ENCODE assay signal across 8 mouse cellular contexts in the genomic region with DNA sequence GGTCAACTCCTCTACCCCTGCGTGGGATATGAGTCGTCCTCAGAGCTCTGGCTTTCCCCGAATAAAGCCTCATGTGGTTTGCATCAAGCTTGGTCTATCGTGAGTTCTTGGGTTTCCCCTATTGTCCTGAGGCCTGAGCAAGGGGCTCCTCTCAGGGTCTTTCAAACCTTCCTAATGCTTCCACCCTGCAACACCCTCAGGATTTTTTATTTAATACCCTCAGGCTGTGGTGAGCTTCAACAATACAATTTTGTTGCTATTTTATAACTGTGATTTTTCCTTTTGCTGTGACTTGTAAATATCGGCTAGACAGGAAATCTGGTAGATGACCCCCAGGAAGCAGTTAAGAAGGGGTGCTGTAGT. TPM values are rescaled to one million over a fixed set of nuclear protein-coding genes. Genes with fewer than 3 reads are reported as not detected.
A peak's percentile ranks its signal among the peaks of the same experiment; 100 is the strongest.
DNase-seq lines count a peak whose midpoint lies in the region; ATAC-seq and TF ChIP-seq lines count a peak whose summit lies in the region.
"Not testable (repeated sequence)": the region's sequence is repeated elsewhere in the genome, so short reads cannot be mapped to it uniquely, and the experiment has no call there.

No protein-coding gene starts in this region.

- H3K36me3 ChIP-seq in embryonic facial prominence, embryonic 14.5 days (ENCODE audit: control insufficient read depth, insufficient read depth, low read length); heart, embryonic 10.5 days; hindbrain, embryonic 13.5 days; kidney, embryonic 15.5 days; limb, embryonic 15.5 days; lung, postnatal 0 days (ENCODE audit: insufficient read depth, low read length); neural tube, embryonic 11.5 days (ENCODE audit: control insufficient read depth, insufficient read depth, low read length); thymus, adult 2 months (ENCODE audit: control insufficient read depth, insufficient read depth, low read length): not testable (repeated sequence)

- not testable (repeated sequence) for H3K9ac ChIP-seq in embryonic facial prominence, embryonic 14.5 days (ENCODE audit: low read depth, low read length); hindbrain, embryonic 13.5 days; kidney, embryonic 15.5 days; limb, embryonic 15.5 days; lung, postnatal 0 days (replicated peaks; ENCODE audit: low read depth); neural tube, embryonic 11.5 days (ENCODE audit: low read length)

- TF ChIP-seq POLR2A in thymus, adult 2 months (IDR thresholded peaks at IDR 0.05; ENCODE audit: control insufficient read depth, extremely low read depth, insufficient read depth, low read length, poor library complexity), result not testable (repeated sequence)

- TF ChIP-seq EP300 in lung, postnatal 0 days (IDR thresholded peaks at IDR 0.05), result not testable (repeated sequence)

- not testable (repeated sequence) for DNase-seq in embryonic facial prominence, embryonic 14.5 days (ENCODE audit: low spot score); heart, embryonic 10.5 days (ENCODE audit: low spot score); lung, postnatal 0 days (ENCODE audit: low spot score)
- peak; percentile 14 for DNase-seq in neural tube, embryonic 11.5 days (ENCODE audit: low spot score)
- peak; percentile 2 for DNase-seq in thymus, adult 2 months

- peak overlapping the region; percentile 54 for H3K4me3 ChIP-seq in embryonic facial prominence, embryonic 14.5 days (ENCODE audit: low read depth, low read length)
- 0 out of 2 replicates have a peak overlapping the region, but pooled peaks have one; percentile 63 for H3K4me3 ChIP-seq in heart, embryonic 10.5 days
- H3K4me3 ChIP-seq in hindbrain, embryonic 13.5 days, result peak overlapping the region; percentile 59; the same call in 1 of the 2 replicates
- H3K4me3 ChIP-seq in kidney, embryonic 15.5 days (replicated peaks), result peak overlapping the region; percentile 58
- H3K4me3 ChIP-seq in limb, embryonic 15.5 days, result peak overlapping the region; percentile 57
- H3K4me3 ChIP-seq in lung, postnatal 0 days (ENCODE audit: low read depth, low read length), result peak overlapping the region; percentile 35; the same call in 1 of the 2 replicates
- H3K4me3 ChIP-seq in neural tube, embryonic 11.5 days (ENCODE audit: low read depth, low read length); thymus, adult 2 months (ENCODE audit: control insufficient read depth, insufficient read depth, low read length): not testable (repeated sequence)

- ATAC-seq in embryonic facial prominence, embryonic 14.5 days (ENCODE audit: low read depth); kidney, embryonic 15.5 days (replicated peaks; ENCODE audit: low FRiP score); limb, embryonic 15.5 days (ENCODE audit: insufficient number of reproducible peaks, low FRiP score, low TSS enrichment, low read depth); lung, postnatal 0 days: not testable (repeated sequence)
- peak; percentile 40 for ATAC-seq in hindbrain, embryonic 13.5 days (ENCODE audit: low FRiP score)
- peak; percentile 20; the same call in 1 of the 2 replicates for ATAC-seq in neural tube, embryonic 11.5 days (ENCODE audit: insufficient read depth, low FRiP score, low TSS enrichment)

- H3K4me2 ChIP-seq in embryonic facial prominence, embryonic 14.5 days (ENCODE audit: low read depth, low read length), result peak overlapping the region; percentile 75
- peak overlapping the region; percentile 84 for H3K4me2 ChIP-seq in hindbrain, embryonic 13.5 days
- peak overlapping the region; percentile 93 for H3K4me2 ChIP-seq in kidney, embryonic 15.5 days
- peak overlapping the region; percentile 86 for H3K4me2 ChIP-seq in limb, embryonic 15.5 days
- peak overlapping the region; percentile 63; the same call in 1 of the 2 replicates for H3K4me2 ChIP-seq in lung, postnatal 0 days (replicated peaks; ENCODE audit: low read depth, low read length)
- peak overlapping the region; percentile 67 for H3K4me2 ChIP-seq in neural tube, embryonic 11.5 days (ENCODE audit: low read depth)

- H3K27ac ChIP-seq in embryonic facial prominence, embryonic 14.5 days (replicated peaks; ENCODE audit: low read depth, low read length); heart, embryonic 10.5 days; kidney, embryonic 15.5 days; limb, embryonic 15.5 days; lung, postnatal 0 days (ENCODE audit: low read length); neural tube, embryonic 11.5 days (ENCODE audit: low read depth, low read length); thymus, adult 2 months (ENCODE audit: control insufficient read depth, insufficient read depth, low read length): not testable (repeated sequence)
- H3K27ac ChIP-seq in hindbrain, embryonic 13.5 days, result peak overlapping the region; percentile 82; the same call in 1 of the 2 replicates

- H3K4me1 ChIP-seq in embryonic facial prominence, embryonic 14.5 days (ENCODE audit: control insufficient read depth, insufficient read depth, low read length); heart, embryonic 10.5 days; hindbrain, embryonic 13.5 days (replicated peaks); kidney, embryonic 15.5 days; limb, embryonic 15.5 days; lung, postnatal 0 days (ENCODE audit: insufficient read depth, low read depth, low read length); neural tube, embryonic 11.5 days (ENCODE audit: control insufficient read depth, insufficient read depth, low read length); thymus, adult 2 months (replicated peaks; ENCODE audit: control insufficient read depth, insufficient read depth, low read length): not testable (repeated sequence)

- TF ChIP-seq CTCF in lung, postnatal 0 days (IDR thresholded peaks at IDR 0.05); thymus, adult 2 months (IDR thresholded peaks at IDR 0.05; ENCODE audit: borderline replicate concordance, control insufficient read depth, extremely low read depth, insufficient read depth, low read length, poor library complexity): not testable (repeated sequence)

- H3K27me3 ChIP-seq in embryonic facial prominence, embryonic 14.5 days (replicated peaks; ENCODE audit: control insufficient read depth, insufficient read depth, low read length); heart, embryonic 10.5 days (ENCODE audit: insufficient read depth, poor library complexity, severe bottlenecking); hindbrain, embryonic 13.5 days; kidney, embryonic 15.5 days; limb, embryonic 15.5 days; lung, postnatal 0 days (replicated peaks; ENCODE audit: insufficient read depth, low read length); neural tube, embryonic 11.5 days (ENCODE audit: control insufficient read depth, insufficient read depth, low read length); thymus, adult 2 months (ENCODE audit: control insufficient read depth, insufficient read depth, low read length): not testable (repeated sequence)

- H3K9me3 ChIP-seq in embryonic facial prominence, embryonic 14.5 days (ENCODE audit: control insufficient read depth, low read length); heart, embryonic 10.5 days; hindbrain, embryonic 13.5 days; kidney, embryonic 15.5 days (replicated peaks); limb, embryonic 15.5 days; lung, postnatal 0 days (ENCODE audit: low read length); neural tube, embryonic 11.5 days (ENCODE audit: control insufficient read depth, low read length): not testable (repeated sequence)

- WGBS in embryonic facial prominence, embryonic 14.5 days, result 24% methylated on average over 5 of the region's 5 CpGs
- 82% methylated on average over 5 of the region's 5 CpGs for WGBS in heart, embryonic 10.5 days
- WGBS in hindbrain, embryonic 13.5 days, result 60% methylated on average over 5 of the region's 5 CpGs
- WGBS in kidney, embryonic 15.5 days, result 44% methylated on average over 5 of the region's 5 CpGs
- 28% methylated on average over 5 of the region's 5 CpGs for WGBS in limb, embryonic 15.5 days
- WGBS in lung, postnatal 0 days, result 66% methylated on average over 5 of the region's 5 CpGs
- WGBS in neural tube, embryonic 11.5 days, result 61% methylated on average over 5 of the region's 5 CpGs
- WGBS in thymus, adult 2 months, result 49% methylated on average over 5 of the region's 5 CpGs

RNA-seq across cellular contexts. Expression of gene Pwp1, which starts 0.6 kb away (rescaled TPM):
- 68.0 and 75.0 TPM in 2 replicates for polyA plus RNA-seq in embryonic facial prominence, embryonic 14.5 days (2014; fragmentation: Nextera tagmentation; extraction: Ambion mirVana)
- 64.8 and 83.7 TPM in 2 replicates for polyA plus RNA-seq in heart, embryonic 10.5 days (2016; fragmentation: Nextera tagmentation; extraction: Ambion mirVana)
- polyA plus RNA-seq in hindbrain, embryonic 13.5 days (2015; fragmentation: Nextera tagmentation; extraction: Ambion mirVana), result 66.8 and 68.5 TPM in 2 replicates
- 76.6 and 80.5 TPM in 2 replicates for polyA plus RNA-seq in kidney, embryonic 15.5 days (2015; fragmentation: Nextera tagmentation; extraction: Ambion mirVana)
- polyA plus RNA-seq in limb, embryonic 15.5 days (2015; fragmentation: Nextera tagmentation; extraction: Ambion mirVana), result 65.5 and 68.7 TPM in 2 replicates
- 34.0 and 37.0 TPM in 2 replicates for polyA plus RNA-seq in lung, postnatal 0 days (2015; fragmentation: Nextera tagmentation; extraction: Ambion mirVana)
- polyA plus RNA-seq in neural tube, embryonic 11.5 days (2014; fragmentation: Nextera tagmentation; extraction: Ambion mirVana), result 92.1 and 98.8 TPM in 2 replicates
- 15.0 and 16.5 TPM in 2 replicates for polyA plus RNA-seq in thymus, adult 2 months (2012; rRNA removed)
